13 mouse cellular contexts compared by ENCODE assay signal in the genomic region with DNA sequence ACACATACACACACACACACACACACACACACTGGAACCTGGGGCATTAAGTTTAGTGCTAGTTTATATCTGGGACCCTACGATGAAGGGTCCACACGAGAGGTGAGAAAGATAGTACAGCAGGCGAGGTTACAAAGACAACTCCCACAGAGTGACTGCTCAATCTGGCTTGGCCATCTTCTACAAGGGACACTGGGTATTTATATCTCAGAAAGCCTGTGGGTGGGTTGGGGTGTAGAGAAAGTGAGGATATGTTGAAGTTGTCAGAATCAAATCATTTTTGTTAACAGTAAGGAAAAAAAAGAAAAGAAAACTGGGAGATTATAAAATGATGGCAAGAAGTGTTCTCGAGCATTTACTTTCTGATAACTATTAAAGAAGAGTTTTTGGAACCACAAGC.
"Had no signal": no experiment of that assay in that cellular context is flagged by ENCODE, and none has a peak within 500 bp of the region (broad histone marks: within the 10 kb centered on the region; RNA-seq: fewer than 3 reads in every experiment).

No protein-coding gene starts in this region.

- DNase-seq: forebrain, postnatal 0 days; gastrocnemius, postnatal 14 days; gastrocnemius, postnatal 36 days; heart, adult 11 months; heart, adult 2 months; heart, postnatal 14 days; heart, postnatal 36 days; kidney, adult 11 months; kidney, adult 2 months; kidney, adult 9 months; kidney, postnatal 25 days; layer of hippocampus, adult 9-11 months; layer of hippocampus, postnatal 36 days had no signal
